Mouse (Mus musculus) CD4-positive, CD25-positive, alpha-beta regulatory T cell, adult 2 months (primary cell): ENCODE results near the gene Nfe2l2.

Experiments
- DNase-seq: peaks from one replicate; pipeline ENCODE4 v3.0.0-alpha.2; 2012; ENCODE audit warnings: low read depth, low spot score

Nfe2l2 gene

GRCm38 (mm10) chr2:75685458-75685861 lies 19.0 kb downstream of the Nfe2l2 start:
- DNase-seq = peak; percentile 34

- DNase-seq = no peak
Observed at GRCm38 (mm10) chr2:75684526-75684925, 19.9 kb downstream of the Nfe2l2 start.

- peak; percentile 92 for DNase-seq
Observed at GRCm38 (mm10) chr2:75682978-75683709, 21.3 kb downstream of the Nfe2l2 start.

- no peak for DNase-seq
Observed at GRCm38 (mm10) chr2:75681439-75681838, 23.0 kb downstream of the Nfe2l2 start.

- DNase-seq = no peak
Observed at GRCm38 (mm10) chr2:75679947-75680346, 24.5 kb downstream of the Nfe2l2 start.

GRCm38 (mm10) chr2:75676567-75676966 lies 27.9 kb downstream of the Nfe2l2 start:
- no peak for DNase-seq

GRCm38 (mm10) chr2:75672561-75672960 lies 31.9 kb downstream of the Nfe2l2 start:
- DNase-seq = no peak

GRCm38 (mm10) chr2:75671337-75671660 lies 33.1 kb downstream of the Nfe2l2 start:
- no peak for DNase-seq

GRCm38 (mm10) chr2:75670446-75671336 lies 33.8 kb downstream of the Nfe2l2 start:
- DNase-seq = no peak

- DNase-seq = no peak
Observed at GRCm38 (mm10) chr2:75669491-75670445, 34.7 kb downstream of the Nfe2l2 start.

GRCm38 (mm10) chr2:75661106-75661505 lies 43.3 kb downstream of the Nfe2l2 start:
- no peak for DNase-seq

GRCm38 (mm10) chr2:75660255-75660948 lies 44.0 kb downstream of the Nfe2l2 start:
- no peak for DNase-seq

GRCm38 (mm10) chr2:75659629-75659960 lies 44.8 kb downstream of the Nfe2l2 start:
- DNase-seq = peak; percentile 96

GRCm38 (mm10) chr2:75658727-75659628 lies 45.5 kb downstream of the Nfe2l2 start, which contains the start of gene Hnrnpa3:
Hnrnpa3 (plus strand) TSS chr2:75659261.
- DNase-seq = peak; percentile 100

GRCm38 (mm10) chr2:75657907-75658691 lies 46.3 kb downstream of the Nfe2l2 start:
- peak; percentile 28 for DNase-seq

- DNase-seq = peak; percentile 24
Observed at GRCm38 (mm10) chr2:75656924-75657323, 47.5 kb downstream of the Nfe2l2 start.

GRCm38 (mm10) chr2:75654679-75655078 lies 49.8 kb downstream of the Nfe2l2 start:
- DNase-seq = no peak

GRCm38 (mm10) chr2:75653150-75653549 lies 51.3 kb downstream of the Nfe2l2 start:
- no peak for DNase-seq

- DNase-seq = no peak
Observed at GRCm38 (mm10) chr2:75650437-75650836, 54.0 kb downstream of the Nfe2l2 start.
